8 mouse cellular contexts compared by ENCODE assay signal in the genomic region with DNA sequence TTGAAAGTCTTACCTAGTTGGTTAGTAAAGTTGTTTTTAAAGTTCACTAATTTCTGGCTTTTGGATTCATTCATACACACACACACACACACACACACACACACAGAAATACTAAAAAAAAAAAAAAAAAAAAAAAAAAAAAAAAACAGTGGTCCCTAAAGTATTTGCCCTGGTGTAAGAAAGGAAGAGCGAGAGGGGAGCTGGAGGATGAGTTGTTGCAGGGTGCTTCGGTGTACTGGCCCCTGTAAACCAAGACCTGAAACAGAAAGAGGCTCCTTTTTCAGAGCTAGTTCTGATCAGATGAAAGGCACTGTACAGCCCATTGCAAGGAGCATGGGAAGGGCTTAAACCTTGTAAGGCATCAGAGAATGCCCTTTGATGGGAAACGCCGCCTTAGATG.
DNase-seq lines count a peak whose midpoint lies in the region; ATAC-seq lines count a peak whose summit lies in the region.

No protein-coding gene starts in this region.

- no peak overlapping the region for H3K27ac ChIP-seq in heart, embryonic 11.5 days (ENCODE audit: low read depth, low read length)
- no peak overlapping the region for H3K27ac ChIP-seq in hindbrain, embryonic 15.5 days (replicated peaks)
- no peak overlapping the region for H3K27ac ChIP-seq in liver, embryonic 16.5 days (ENCODE audit: low read length)

- intact Hi-C loops in heart, postnatal 25 days (cut with DNase I): loop anchor here (5.0 kb wide), 1 partner anchor 40 kb away; no protein-coding TSS in a partner anchor

- no peaks in the 10 kb centered on the region for H3K9me3 ChIP-seq in heart, embryonic 11.5 days (replicated peaks; ENCODE audit: control insufficient read depth, low read length)
- no peaks in the 10 kb centered on the region for H3K9me3 ChIP-seq in megakaryocyte, embryonic 14.5 days
- no peaks in the 10 kb centered on the region for H3K9me3 ChIP-seq in hindbrain, embryonic 15.5 days
- H3K9me3 ChIP-seq in liver, embryonic 16.5 days (replicated peaks; ENCODE audit: control insufficient read depth, low read length): no peaks in the 10 kb centered on the region

- no peaks in the 10 kb centered on the region for H3K4me1 ChIP-seq in heart, embryonic 11.5 days (ENCODE audit: control insufficient read depth, insufficient read depth, low read length)
- H3K4me1 ChIP-seq in megakaryocyte, embryonic 14.5 days: peaks cover 22% of the 10 kb centered on the region
- H3K4me1 ChIP-seq in hindbrain, embryonic 15.5 days (replicated peaks): peaks cover 15% of the 10 kb centered on the region
- peaks cover 3% of the 10 kb centered on the region for H3K4me1 ChIP-seq in liver, embryonic 16.5 days (ENCODE audit: control insufficient read depth, low read depth, low read length)

- no peak overlapping the region for H3K4me3 ChIP-seq in heart, embryonic 11.5 days (ENCODE audit: low read depth, low read length)
- peak overlapping the region; percentile 54 for H3K4me3 ChIP-seq in megakaryocyte, embryonic 14.5 days (replicated peaks)
- 0 out of 2 replicates have a peak overlapping the region, but pooled peaks have one; percentile 61 for H3K4me3 ChIP-seq in hindbrain, embryonic 15.5 days
- H3K4me3 ChIP-seq in liver, embryonic 16.5 days (ENCODE audit: low read depth, low read length): no peak overlapping the region

- no peak for ATAC-seq in heart, embryonic 11.5 days (replicated peaks; ENCODE audit: insufficient number of reproducible peaks, low FRiP score, low TSS enrichment)
- no peak for ATAC-seq in megakaryocyte, adult 5-6 weeks (ENCODE audit: poor library complexity, severe bottlenecking)
- ATAC-seq in hindbrain, embryonic 15.5 days (ENCODE audit: low FRiP score, low read depth): no peak
- ATAC-seq in liver, embryonic 16.5 days (ENCODE audit: low read depth): no peak

- 71% methylated on average over 4 of the region's 4 CpGs for WGBS in heart, embryonic 11.5 days (ENCODE audit: insufficient replicate concordance)
- 78% methylated on average over 4 of the region's 4 CpGs for WGBS in hindbrain, embryonic 15.5 days
- WGBS in liver, embryonic 16.5 days (ENCODE audit: insufficient replicate concordance): 70% methylated on average over 4 of the region's 4 CpGs

- peak overlapping the region; percentile 62; the same call in 1 of the 2 replicates for H3K4me2 ChIP-seq in heart, embryonic 11.5 days
- peak overlapping the region; percentile 75 for H3K4me2 ChIP-seq in hindbrain, embryonic 15.5 days
- 0 out of 2 replicates have a peak overlapping the region, but pooled peaks have one; percentile 90 for H3K4me2 ChIP-seq in liver, embryonic 16.5 days (ENCODE audit: low read depth, low read length)

- no peak overlapping the region for H3K9ac ChIP-seq in heart, embryonic 11.5 days (ENCODE audit: low read depth, low read length)
- no peak overlapping the region for H3K9ac ChIP-seq in hindbrain, embryonic 15.5 days
- no peak overlapping the region for H3K9ac ChIP-seq in liver, embryonic 16.5 days (ENCODE audit: low read depth, low read length)

- no peak for DNase-seq in heart, postnatal 25 days (ENCODE audit: low spot score)
- no peak for DNase-seq in adrenal gland, postnatal 25 days
- DNase-seq in layer of hippocampus, adult 9-11 months: no peak

- no peaks in the 10 kb centered on the region for H3K36me3 ChIP-seq in heart, embryonic 11.5 days (ENCODE audit: control insufficient read depth, insufficient read depth, low read length)
- no peaks in the 10 kb centered on the region for H3K36me3 ChIP-seq in megakaryocyte, embryonic 14.5 days (replicated peaks; ENCODE audit: low read length)
- no peaks in the 10 kb centered on the region for H3K36me3 ChIP-seq in hindbrain, embryonic 15.5 days
- H3K36me3 ChIP-seq in liver, embryonic 16.5 days (ENCODE audit: control insufficient read depth, insufficient read depth): no peaks in the 10 kb centered on the region

- H3K27me3 ChIP-seq in heart, embryonic 11.5 days (ENCODE audit: control insufficient read depth, insufficient read depth, low read length): no peaks in the 10 kb centered on the region
- H3K27me3 ChIP-seq in megakaryocyte, embryonic 14.5 days (replicated peaks): peaks cover 2% of the 10 kb centered on the region
- no peaks in the 10 kb centered on the region for H3K27me3 ChIP-seq in hindbrain, embryonic 15.5 days
- H3K27me3 ChIP-seq in liver, embryonic 16.5 days (ENCODE audit: control insufficient read depth, insufficient read depth, low read depth, low read length): no peaks in the 10 kb centered on the region

Comparison
In these comparisons a context has a peak if more than half of its experiments do, and no peak if none do; other contexts are left out.
1. H3K4me3 ChIP-seq: peak in megakaryocyte, embryonic 14.5 days (single experiment) and hindbrain, embryonic 15.5 days (single experiment); none in heart, embryonic 11.5 days (single experiment) and liver, embryonic 16.5 days (single experiment).
2. Peak in every context shown above with its lines, with median percentiles within 50 percentile points of each other: H3K4me2 ChIP-seq.